Comparison of ENCODE assay signal across 8 mouse cellular contexts in the genomic region with DNA sequence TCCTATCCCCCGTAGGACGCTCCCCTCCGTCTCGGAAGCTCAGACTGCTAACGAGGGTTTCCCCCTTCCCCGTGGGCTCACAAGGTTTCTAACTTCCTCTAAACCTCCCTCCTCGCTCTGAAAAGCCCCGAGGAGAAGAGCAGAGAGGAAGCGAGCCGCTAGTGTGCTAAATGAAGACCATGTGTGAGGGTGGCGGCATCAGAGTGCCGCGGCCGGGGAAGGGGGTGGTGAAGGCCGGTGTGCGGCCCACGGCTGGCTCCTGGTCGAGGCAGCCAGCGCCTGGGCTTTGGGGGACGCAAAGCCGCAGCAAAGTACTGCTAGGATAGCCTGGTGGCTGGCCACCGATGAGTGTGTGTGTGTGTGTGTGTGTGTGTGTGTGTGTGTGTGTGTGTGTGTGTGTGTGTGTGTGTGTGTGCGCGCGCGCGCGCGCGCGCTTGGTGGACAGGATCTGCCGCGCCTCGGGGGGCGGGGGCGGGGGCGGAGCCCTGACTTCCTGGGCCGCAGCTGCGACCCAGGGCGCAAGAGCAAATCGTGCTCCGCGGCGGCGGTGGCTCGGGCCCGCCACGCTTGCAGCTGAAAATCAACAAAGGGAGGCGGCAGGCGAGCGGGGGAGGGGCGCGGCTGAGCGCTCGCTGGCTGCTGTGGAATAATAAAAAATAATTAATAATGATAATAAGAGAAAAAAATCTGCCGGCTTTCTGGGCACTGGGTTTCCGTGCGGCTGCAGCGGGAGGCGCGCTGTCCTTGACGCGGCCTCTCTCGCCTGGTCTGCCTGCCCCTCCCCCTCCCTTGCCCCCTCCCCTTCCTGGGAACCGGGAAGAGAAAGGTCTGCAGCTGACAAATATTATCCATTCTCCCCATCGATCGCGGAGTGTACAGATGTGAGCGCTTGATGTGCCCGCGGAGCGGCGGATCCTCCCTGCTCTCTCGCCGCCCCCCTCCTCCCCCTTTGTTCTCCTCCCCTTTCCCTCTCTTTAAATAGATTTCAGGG. TPM values are rescaled to one million over a fixed set of nuclear protein-coding genes. Genes with fewer than 3 reads are reported as not detected.
DNase-seq lines count a peak whose midpoint lies in the region; ATAC-seq lines count a peak whose summit lies in the region.

No protein-coding gene starts in this region.

- WGBS in forebrain, embryonic 10.5 days, result 2% methylated on average over 52 of the region's 75 CpGs

- peak overlapping the region; percentile 89 for H3K27ac ChIP-seq in forebrain, embryonic 10.5 days

- peaks cover 91% of the 10 kb centered on the region for H3K4me1 ChIP-seq in forebrain, embryonic 10.5 days

- no peaks in the 10 kb centered on the region for H3K9me3 ChIP-seq in forebrain, embryonic 10.5 days

- peak overlapping the region; percentile 51 for H3K4me3 ChIP-seq in forebrain, embryonic 10.5 days

- peaks cover 100% of the 10 kb centered on the region for H3K27me3 ChIP-seq in forebrain, embryonic 10.5 days (ENCODE audit: poor library complexity, severe bottlenecking)

- ATAC-seq in monocyte, adult 5-6 weeks (replicated peaks; ENCODE audit: insufficient number of reproducible peaks, low FRiP score, low TSS enrichment, poor library complexity, severe bottlenecking), result peak; percentile 57

- DNase-seq in lung, adult 18-20 months, result peak; percentile 75 to 80
- DNase-seq in lung, postnatal 25 days (ENCODE audit: low spot score), result no peak
- DNase-seq in adrenal gland, adult 18-20 months (ENCODE audit: low spot score in 2 of 2), result peak; percentile 58 to 67
- peak; percentile 60 for DNase-seq in forebrain, embryonic 10.5 days (ENCODE audit: extremely low spot score, low spot score)
- DNase-seq in heart, postnatal 4 days, result peak; percentile 75
- peak; percentile 68 for DNase-seq in liver
- peak; percentile 88 for DNase-seq in thymus, postnatal 14 days

- H3K36me3 ChIP-seq in forebrain, embryonic 10.5 days (replicated peaks), result no peaks in the 10 kb centered on the region

RNA-seq across cellular contexts. Expression of a gene that starts 24.7 kb away (rescaled TPM):
- 10 to 100 TPM; 12.7 to 16.5 TPM for total RNA-seq in adrenal gland, adult 18-20 months (2021)
- polyA plus RNA-seq in forebrain, embryonic 10.5 days (2016; fragmentation: Nextera tagmentation; extraction: Ambion mirVana), result 18.0 and 18.9 TPM in 2 replicates
- total RNA-seq in heart, postnatal 4 days (2021), result 10 to 100 TPM; 46.2 to 48.1 TPM
- 26.0 to 43.7 TPM (median 27.1 TPM) in 3 replicates for total RNA-seq in monocyte, adult 5-6 weeks (2017)
